Mouse (Mus musculus) right cerebral cortex, adult 2 months (tissue): ENCODE measurements at regions not wholly inside any gene's neighbourhood (a gene's known extent, or its start where the extent isn't known, plus 50 kb on each side); places are given as distances from the start of the nearest gene placed in this dataset.
A peak's percentile ranks its signal among the peaks of the same experiment; 100 is the strongest.
"Not testable (repeated sequence)": the region's sequence is repeated elsewhere in the genome, so short reads cannot be mapped to it uniquely, and the experiment has no call there.

Experiments
- DNase-seq, 2 experiments: peaks; one replicate each; pipeline ENCODE4 v3.0.0; 2021 to 2022; ENCODE audit warnings: low spot score in 2 of 2

DNA sequence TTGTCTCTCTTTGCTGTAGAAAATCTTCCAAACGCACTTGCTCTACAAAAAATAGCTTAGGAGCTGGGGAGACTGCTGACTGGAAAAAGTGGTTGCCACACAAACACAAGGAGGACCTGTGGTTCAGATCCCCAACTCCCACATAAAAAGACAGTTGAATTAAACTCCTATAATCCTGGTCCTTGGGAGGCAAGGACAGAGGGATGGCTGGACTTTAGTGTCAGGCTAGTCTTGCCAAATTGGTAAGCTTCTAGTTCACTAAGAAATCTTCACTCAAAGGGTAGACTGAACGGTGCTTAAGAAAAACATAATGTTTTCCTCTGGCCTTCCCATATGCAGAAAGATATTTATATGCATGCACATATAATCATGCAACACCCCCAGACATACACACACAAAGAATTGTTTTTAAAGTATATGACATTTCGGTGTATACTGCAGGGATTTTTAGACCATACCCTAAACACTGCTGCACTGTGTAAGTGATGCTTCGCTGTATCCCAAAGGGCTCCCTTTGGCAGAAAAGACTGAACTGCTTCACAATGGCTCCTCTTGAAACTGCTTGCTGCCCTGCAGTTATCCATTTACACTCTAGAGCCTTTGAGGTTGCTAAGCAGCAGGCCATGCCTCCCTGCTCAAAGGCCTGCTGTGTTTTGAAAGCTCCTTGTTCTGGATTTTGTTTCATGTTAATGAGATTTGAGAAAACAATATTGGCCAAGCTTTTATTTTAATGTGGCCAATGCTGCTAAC, 1299.3 kb downstream of the Zfp704 start:
- peak in 1 of 2 experiments; percentile 5 for DNase-seq

DNA sequence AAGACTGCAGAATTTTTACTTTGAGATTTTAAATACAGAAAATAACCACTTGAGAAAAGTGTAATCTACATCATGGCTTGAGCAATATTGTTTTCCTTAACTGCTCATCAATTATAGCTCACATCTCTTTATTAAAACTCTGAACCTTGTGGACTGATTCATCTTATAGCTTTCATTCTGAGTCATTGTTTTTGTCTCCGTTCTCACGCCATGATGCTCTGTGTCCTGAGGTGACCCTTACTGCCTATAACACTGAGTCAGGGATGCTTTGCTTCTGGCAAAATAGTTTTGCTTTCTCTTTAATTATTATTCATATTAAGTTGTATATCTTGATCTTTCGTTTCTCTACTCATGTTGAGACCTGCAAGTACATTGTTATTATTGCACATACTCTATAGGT, 1302.6 kb downstream of the Zfp704 start:
- no peak for DNase-seq

DNA sequence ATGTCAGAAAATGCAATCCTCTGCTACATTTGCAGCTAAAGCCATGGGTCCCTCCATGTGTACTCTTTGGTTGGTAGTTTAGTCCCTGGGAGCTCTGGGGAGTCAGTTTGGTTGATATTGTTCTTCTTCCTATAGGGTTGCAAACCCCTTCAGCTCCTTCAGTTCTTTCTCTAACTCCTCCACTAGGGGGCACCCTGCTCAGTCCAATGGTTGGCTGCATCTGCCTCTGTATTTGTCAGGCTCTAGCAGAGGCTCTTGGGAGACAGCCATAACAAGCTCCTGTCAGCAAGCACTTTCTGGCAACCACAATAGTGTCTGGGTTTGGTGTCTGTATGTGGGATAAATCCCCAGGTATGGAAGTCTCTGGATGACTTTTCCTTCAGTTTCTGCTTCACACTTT, 1305.1 kb downstream of the Zfp704 start:
- DNase-seq: peak in 1 of 2 experiments; percentile 5

DNA sequence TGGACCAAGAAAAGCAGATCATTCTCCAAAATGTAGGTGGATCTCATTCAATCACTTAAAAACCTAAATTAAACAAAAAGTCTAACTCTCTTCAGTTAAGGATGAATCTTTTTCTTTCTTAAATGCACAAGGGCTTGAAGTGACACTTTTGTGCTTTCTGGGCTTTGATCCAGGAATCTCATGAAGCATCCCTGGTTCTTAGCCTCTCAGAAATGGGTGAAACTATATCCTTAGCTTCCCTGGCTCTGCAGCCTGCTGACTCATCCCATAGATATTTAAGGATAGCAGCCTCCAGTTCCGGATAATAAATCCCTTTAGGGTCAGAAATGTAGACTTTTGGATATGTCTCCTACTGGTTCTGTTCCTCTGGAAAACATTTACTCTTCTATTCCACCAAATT, 1316.8 kb downstream of the Zfp704 start:
- DNase-seq: peak; percentile 34 to 40

DNA sequence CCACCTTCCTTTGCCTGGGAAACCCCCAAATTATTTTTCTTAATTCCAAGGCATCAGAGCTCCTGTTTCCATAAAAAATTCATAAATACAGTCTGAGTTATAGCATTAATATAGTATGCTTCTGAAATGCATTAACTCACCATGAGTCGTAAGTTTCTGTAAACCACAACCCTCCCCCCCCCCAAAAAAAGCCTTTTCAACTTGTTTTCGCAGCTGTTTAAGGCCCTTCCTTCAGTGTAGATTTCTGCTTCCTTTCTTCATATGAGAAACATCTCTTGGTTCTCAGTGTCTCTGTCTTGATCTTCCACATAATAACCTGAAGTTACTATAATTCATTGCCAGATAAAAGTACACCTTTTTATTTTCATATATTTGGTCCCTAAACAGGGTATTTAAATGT, 1320.3 kb downstream of the Zfp704 start:
- DNase-seq: no peak

DNA sequence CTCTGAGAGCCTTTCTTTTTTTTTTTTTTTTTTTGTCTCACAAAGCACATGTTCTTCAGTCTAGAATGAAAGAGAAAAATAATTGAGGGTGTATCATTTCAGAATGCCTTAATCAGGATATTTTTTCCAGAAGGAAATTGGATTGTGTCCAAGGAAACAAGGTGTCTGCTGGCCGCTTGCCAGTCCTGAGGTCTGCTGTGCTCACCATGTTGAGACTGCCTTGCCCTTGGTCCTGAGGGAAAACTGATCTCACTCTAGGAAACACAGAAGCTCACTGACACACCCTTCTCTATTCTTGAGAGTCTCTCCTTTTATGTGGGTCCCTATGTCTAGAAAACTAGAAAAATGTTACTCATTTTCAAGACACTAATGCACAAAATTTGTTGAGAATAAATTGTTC, 1321.4 kb downstream of the Zfp704 start:
- DNase-seq: no peak

DNA sequence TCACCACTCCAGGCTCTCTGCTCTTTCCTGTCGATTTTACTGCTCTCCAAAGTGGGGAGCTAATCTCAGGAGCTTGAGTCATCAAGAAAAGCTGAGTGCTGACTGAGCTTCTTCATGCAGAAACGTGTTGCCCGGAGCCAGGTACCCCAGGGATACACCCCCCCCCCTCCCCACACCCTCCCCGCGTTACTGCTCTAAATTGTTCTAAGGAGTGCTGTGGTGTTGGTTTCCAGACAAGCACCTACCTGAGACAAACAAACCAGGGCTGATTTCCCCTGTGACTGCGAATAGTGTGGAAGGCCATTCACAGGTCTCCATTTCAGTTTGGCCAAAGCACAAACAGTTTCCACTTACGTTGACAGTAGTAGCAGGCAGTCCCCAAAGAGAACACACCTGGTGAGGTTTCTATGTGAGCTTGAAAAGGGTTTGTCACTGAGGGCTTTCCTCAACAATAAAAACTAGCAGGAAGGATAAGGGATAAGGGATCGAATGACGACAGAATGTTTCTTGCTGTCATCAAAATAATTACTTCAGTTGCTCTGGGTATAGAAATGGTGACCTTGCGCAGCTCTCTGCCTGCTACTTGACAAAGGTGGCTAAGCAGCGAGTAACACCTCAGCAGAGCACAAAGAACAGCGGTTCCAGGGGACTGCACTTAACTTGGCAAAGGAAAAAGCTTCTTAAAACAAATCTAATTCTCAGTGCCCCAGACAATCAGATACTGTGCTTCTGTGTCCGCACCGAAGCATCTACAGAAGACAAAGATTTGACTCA, 1325.0 kb downstream of the Zfp704 start:
- no peak for DNase-seq

DNA sequence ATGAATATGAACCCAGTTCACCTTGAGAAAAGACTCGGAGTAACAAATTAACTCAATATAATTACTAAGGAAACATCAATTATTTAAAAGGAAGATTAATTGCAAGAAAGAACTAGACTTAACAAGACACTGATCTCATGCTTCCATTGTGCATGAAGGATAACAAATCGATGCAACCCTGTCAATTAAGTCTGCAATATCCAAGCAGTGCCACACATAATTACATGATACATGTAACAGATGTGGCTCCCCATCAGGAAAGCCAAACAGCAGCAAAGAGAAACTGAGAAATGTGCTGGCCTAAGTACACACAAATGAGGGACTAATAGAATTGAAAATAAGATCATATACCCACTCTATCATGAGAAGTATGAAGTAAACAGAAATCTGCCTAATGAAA, 1327.5 kb downstream of the Zfp704 start:
- no peak for DNase-seq

DNA sequence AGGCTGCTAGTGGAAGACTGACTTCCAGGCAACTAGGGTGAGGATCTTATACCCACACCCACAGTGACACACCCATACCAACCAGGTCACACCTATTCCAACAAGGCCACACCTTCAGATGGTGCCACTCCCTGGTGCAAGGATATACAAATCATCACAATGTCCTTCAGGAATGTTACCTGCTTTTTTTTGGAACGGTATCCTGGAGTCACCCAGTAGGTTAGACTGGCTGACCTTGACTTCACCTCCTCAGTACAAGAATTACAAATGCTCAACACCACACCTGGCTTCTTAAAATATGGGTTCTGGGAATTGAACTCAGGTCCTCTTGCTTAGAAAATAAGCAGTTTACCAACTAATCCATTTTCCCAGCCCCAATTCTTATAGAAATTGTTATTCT, 1333.2 kb downstream of the Zfp704 start:
- DNase-seq: no peak

DNA sequence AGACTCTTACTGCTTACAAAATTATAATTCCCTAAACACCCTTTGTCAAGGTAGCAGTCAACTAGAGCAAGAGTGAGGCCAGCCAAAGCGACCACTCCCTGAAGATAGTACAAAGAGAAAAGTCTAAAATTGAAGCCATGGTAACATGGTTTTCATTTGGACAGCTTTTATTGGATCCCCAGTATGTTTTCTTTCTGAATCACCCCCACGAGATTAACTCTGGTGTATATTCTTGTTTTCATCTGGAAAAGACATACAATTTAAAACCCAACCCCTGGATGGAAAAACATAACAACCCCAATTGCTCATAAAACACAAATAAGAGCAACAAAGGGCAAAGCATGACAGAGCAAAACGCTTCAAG, 1339.0 kb downstream of the Zfp704 start:
- DNase-seq: no peak

DNA sequence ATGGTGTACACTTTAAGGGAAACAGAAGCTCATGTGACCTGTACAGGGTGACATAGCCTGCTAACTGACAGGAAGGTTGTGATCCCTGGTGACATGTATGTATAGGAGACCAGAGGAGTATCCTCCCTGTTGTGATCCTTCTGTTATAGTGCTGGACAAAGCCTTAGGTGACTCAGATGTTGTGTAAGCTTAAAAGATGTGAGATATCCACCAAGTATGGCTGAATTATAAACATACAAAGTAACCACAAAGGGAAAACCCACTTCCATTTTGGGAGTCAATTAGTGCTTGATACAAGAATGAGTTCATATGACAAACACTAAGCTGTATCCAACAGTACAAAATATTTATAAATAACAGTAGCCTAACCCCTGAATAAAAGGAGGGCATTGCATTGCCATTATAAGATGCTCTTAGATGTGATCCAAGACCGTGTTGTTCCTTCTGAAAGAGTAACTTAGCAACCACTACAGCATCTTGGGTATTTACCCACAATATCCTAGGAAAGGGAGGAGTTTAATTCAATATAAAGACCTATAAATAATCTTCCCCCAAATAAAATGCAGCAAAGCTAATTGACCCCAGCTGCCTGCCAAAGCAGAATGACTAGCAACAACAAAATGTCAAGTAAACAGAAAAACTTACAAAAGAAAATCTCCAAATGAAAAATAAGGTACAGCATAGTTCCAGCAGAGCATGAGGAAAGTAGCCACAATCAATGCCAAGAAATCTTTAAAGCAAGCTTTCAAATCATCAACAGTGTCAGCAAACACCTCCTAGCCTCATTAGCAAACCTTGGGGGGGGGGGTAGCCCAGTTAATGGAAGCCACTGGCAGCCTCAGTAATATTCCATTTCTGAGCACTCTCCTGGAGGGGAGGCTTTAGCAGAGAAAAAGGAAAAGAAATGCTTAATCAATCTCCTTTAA, 1339.6 kb downstream of the Zfp704 start:
- DNase-seq: no peak

DNA sequence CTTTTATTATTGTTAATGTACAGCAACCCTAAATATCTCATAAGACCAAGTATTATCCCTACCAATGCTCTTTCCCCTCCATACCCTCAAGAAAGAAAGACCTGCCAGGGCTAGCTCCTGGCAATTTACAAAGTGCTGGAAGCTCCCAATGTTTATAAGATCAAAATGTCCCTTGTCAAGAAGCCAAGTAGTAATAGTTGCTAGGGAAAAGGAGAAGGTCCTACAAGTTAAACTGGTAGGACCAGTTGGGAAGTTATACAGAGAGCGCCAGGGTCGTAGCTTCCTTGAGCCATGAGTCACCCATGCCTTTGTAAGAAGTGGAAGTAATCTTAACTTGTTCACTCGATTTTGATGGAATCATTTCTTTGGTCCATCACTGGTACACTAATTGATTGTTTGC, 1344.1 kb downstream of the Zfp704 start:
- no peak for DNase-seq

DNA sequence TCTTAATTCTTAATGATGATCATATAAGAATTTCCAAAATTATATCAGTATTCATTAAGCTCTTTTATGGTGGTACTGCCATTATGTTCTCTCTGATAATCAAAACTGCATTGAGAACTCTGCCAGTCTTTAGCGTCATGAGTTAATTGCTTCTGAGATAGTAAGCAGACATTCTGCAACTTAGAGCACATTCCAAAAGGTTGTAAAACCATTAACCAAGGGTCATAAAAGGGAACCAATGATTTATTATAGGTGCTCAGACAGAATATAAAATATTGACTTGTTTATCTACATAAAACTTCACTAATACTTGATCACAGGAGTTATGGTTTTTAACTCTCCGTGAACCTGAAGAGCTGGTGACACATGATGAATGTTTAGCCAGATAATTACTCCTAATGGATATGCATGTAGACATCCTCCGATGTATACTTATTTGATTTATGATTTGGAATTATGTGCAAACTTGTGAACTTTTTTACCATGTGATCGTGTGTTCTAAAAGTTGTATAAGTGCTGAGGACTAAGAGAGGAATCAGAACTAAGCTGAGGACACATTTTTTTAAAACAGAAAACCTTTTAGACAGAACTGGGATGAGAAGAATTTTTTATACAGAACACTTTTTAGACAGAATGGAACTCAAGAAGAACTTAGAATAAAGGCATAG, 1345.4 kb downstream of the Zfp704 start:
- no peak for DNase-seq

DNA sequence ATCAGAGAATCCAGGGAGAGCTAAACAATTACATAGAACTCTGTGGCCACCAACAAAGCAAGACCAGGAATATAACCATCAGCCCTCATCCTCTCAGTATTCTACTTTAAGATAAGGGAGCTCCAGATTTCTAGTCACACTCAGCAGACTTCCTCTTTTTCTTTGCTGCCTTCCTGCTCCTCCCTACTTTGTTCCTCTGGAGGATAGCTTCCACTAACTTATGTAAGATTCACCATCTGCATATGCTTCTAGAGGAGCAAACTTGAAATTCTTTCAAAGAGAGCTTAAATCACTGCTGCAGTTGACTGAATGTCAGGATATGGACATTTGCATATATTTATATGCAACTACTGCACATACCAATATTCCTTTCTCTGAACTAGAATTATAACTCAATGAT, 1352.6 kb downstream of the Zfp704 start:
- DNase-seq: no peak

DNA sequence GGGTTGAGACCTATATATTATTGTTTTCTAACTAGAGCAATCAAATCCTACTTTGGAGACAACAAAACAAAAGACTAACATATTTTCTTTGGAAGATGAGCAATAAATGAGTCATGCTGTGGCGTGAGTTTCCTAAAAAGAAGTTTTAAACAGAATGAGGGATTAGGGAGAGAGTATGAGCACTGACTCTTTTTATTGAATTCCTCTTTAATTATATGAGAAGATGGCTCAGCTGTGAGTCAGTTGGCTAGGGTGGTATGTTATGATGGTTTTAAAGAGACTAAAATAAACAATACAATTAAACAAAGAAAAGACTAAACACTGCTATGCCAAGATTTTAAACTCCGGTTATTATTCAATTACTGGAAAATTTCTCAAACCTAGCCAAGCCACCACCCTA, 1357.6 kb downstream of the Zfp704 start:
- DNase-seq: peak in 1 of 2 experiments; percentile 5

DNA sequence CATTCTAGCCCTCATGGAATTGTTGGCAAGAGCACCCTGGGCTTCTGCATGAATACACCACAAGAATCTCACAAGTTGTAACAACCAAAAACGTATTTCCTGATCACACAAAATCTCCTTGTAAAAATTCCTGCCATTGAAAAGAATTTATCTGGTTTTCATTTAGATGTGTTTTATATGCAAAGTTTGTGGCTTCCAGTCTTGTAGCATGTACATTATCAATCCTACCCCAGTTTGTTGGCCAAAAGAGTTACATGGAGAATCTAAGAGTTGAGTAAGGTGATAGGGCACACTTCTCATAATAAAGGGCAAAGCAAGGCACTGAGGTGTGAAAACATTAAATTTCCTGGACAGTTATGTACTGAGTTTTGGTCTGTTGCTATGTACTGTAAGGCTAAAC, 1361.0 kb downstream of the Zfp704 start:
- no peak for DNase-seq

DNA sequence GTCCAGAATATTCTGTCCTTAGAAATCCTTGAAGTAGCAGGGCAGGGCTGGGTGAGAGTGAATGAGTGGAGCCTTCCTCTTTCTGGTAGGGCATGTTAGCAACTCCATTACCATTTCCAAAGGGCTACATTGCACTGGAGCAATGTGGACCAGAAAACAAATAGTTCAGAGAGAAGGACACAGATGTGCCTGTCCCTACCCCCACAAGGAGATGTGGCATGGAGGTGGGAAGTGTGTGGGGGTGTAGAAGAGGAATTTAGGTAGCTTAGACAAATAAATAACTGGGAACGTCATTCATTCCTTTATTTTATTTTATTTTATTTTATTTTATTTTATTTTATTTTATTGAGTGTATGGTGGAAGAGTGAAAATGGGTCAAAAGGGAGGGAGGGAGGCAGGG, 1364.1 kb downstream of the Zfp704 start:
- DNase-seq: peak; percentile 14 to 41

DNA sequence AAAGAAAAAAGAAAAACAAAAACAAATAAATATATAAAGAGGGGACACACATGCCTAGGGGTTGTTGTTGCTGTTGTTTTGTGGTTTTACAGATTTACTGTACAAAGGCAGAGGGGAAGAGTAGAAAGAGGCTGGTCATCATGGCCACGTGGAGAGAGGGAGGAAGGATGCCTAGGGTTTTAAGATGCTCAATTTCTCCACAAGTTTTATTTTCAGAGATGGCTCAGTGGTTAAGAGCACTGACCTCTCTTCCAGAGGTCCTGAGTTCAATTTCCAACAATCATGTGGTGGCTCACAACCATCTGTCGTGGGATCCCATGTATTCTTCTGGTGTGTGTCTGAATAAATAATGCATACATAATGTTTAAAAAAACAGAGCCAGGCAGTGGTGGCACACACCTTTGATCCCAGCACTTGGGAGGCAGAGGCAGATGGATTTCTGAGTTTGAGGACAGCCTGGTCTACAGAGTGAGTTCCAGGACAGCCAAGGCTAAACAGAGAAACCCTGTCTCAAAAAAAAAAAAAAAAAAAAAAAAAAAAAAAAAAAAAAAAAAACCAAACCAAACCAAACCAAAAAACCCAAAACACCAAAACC, 1364.6 kb downstream of the Zfp704 start:
- peak in 1 of 2 experiments; percentile 8 for DNase-seq

DNA sequence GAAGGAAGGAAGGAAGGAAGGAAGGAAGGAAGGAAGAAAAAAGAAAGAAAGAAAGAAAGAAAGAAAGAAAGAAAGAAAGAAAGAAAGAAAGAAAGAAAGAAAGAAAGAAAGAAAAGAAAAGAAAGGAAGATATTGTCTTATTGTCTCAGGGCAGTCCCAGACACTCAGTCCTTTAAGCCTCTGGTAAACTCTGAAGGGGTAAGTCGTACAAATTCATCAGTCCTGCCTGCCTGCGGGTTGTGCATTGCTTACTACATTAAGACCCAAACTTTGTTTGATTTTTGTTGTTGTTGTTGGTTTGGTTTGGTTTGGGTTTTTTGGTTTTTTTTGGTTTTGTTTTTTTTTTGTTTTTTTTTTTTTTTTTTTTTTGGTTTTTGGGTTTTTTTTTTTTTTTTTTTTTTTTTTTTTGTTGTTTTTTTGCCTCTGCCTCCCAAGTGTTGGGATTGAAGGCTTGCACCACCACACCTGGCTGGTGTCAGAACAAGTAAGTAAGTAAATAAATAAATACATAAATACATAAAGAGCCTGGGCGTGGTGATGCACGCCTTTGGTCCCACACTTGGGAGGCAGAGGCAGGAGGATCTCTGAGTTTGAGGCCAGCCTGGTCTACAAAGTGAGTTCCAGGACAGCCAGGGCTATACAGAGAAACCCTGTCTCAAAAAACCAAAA, 1365.2 kb downstream of the Zfp704 start:
- not testable (repeated sequence) for DNase-seq

DNA sequence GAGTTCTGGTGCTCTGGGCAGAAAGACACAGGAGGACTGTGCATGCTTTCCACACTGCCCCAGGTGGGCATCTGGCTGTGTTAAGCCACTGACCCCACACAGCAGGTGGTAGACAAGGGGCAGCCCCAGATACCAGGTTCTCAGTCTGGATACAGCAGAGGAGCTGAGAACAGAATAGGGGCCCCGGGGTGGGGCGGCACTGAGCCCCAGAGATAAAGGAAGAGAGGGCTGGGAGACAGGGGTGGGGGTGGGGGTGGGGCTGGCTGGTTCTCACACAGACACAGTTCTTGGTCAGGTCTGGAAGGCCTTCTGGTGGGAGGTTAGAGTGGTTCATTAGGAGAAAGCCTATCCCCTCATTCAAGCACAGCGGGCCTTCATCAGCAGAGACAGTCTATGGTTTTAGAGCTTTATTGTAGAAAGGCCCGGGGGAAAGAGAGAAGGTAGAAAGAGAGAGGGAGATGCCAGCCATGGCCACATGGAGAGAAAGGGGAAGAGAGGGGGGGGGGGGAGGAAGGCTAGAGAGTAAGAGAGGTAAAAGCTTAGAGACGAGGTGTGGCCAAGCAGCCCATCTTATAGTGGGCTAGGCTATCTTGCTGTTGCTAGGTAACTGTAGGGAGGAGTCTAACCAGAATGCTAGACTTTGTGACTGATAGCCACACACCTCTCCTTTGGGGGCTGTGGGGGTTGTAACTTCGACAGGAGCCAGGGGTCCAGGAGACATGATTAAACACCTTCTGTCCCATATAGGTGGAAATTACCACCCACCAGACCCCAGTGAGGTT, 1403.1 kb downstream of the Zfp704 start:
- no peak for DNase-seq
